Mouse (Mus musculus): ENCODE results near the gene Kcnj9.

DNA sequence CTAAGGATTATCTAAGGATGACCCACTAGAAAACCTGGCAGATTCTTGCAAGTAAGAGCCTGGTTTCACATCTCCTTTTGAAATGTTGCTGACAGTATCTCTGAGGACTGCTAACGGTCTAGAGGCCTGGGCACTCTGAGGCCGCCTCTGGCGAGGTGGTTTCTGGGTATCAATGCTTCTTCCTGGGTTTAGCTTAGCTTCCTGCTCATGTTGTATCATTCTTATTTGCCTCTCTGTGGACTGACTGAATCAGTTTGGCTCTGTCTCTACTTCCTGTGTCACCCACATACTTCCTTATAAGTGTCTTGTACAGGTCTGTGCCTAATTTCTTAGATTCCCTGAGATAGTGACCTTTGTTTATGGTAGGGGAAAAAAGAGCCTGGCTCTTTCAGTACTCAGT, 51.9 kb downstream of the Kcnj9 start:
- TF ChIP-seq POLR2A (IDR thresholded peaks at IDR 0.05; ENCODE audit: insufficient read depth, low read depth, low read length) (0 out of 2 replicates have a peak, but pooled peaks have one; percentile 5), EP300 (IDR thresholded peaks at IDR 0.05; ENCODE audit: insufficient read depth, low read depth, low read length) (no peak), CTCF (IDR thresholded peaks at IDR 0.05) (no peak)
